Mouse (Mus musculus) E14TG2a.4 (cell line): ENCODE measurements around the gene Mmp23.

Experiments used
- H3K27me3 ChIP-seq: 2 replicates; pipeline ENCODE4 v1.6.1; 2014; ENCODE audit warnings: low read length, control low read depth; ENCODE audit not compliant: insufficient read depth
- H3K36me3 ChIP-seq: 2 replicates; pipeline ENCODE4 v1.6.1; 2014; ENCODE audit warnings: low read length, control low read depth; ENCODE audit not compliant: insufficient read depth
- H3K4me1 ChIP-seq: replicated peaks from 2 replicates; pipeline ENCODE4 v1.6.1; 2014; ENCODE audit warnings: low read depth, low read length, control low read depth
- H3K4me3 ChIP-seq: replicated peaks from 2 replicates; pipeline ENCODE4 v1.5.1; 2014; ENCODE audit warnings: mild to moderate bottlenecking, low read length
- H3K9me3 ChIP-seq: 2 replicates; pipeline ENCODE4 v1.6.1; 2014; ENCODE audit warnings: low read length, control low read depth
- CTCF ChIP-seq: conservative IDR thresholded peaks from 2 replicates; pipeline ENCODE4 v1.5.1; 2014; ENCODE audit warnings: low read length
- NANOG ChIP-seq: IDR thresholded peaks from 2 replicates; pipeline ENCODE4 v1.6.1; 2014; ENCODE audit warnings: borderline replicate concordance, low read length, mixed read lengths
- POU5F1 ChIP-seq: IDR thresholded peaks from 2 replicates; pipeline ENCODE4 v1.6.1; 2014; ENCODE audit warnings: low read length, borderline replicate concordance

Mmp23 gene

DNA sequence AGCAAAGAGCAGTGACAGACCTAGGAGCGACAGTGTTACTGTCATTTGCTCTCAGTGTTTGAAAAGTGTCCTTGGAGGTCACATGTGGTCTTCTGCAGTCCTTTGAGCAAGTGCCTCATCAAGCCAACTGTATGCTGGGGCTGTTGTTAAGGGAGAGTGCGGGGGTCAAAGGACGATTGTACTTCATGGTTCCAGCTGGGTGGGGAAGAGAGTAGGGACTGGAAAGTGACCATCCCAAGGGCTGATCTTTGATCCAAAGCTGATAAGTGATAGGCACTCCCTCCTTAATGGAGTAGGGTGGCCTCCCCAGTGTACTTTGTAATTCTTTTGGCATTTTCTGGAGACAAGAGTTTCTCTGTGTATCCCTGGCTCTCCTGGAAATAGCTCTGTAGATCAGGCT is 41.3 kb downstream of the Mmp23 start:
- Histone ChIP-seq H3K27me3 (no peaks in the 10 kb centered on the region), H3K9me3 (no peaks in the 10 kb centered on the region), H3K36me3 (peaks cover 93% of the 10 kb centered on the region), H3K4me3 (no peak overlapping the region), H3K4me1 (no peaks in the 10 kb centered on the region; the same call in 1 of the 2 replicates)
- TF ChIP-seq POU5F1, result no peak
- TF ChIP-seq NANOG, result no peak
- no peak for TF ChIP-seq CTCF

DNA sequence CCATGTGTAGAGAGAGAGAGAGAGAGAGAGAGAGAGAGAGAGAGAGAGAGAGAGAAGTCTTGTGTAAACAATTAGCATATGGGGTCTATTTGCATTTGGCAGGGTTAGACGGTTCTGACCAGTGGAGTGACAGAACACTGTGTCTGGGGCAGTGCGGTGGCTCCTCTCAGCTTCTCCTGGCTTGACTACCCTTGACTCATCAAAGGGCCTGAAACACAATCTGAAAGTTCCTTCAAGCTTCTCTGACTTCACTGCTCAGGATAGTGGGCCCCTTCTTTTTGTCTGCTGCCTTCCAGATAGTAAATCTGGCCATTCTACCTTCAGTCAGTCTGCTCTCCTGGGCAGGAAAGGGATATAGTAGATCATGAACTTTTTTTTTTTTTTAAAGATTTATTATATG is 46.4 kb downstream of the Mmp23 start:
- peaks cover 88% of the 10 kb centered on the region for H3K36me3 ChIP-seq
- H3K9me3 ChIP-seq, result no peaks in the 10 kb centered on the region
- H3K27me3 ChIP-seq, result no peaks in the 10 kb centered on the region
- H3K4me3 ChIP-seq, result no peak overlapping the region
- peaks cover 22% of the 10 kb centered on the region for H3K4me1 ChIP-seq
- no peak for TF ChIP-seq POU5F1
- no peak for TF ChIP-seq CTCF
- TF ChIP-seq NANOG, result no peak

DNA sequence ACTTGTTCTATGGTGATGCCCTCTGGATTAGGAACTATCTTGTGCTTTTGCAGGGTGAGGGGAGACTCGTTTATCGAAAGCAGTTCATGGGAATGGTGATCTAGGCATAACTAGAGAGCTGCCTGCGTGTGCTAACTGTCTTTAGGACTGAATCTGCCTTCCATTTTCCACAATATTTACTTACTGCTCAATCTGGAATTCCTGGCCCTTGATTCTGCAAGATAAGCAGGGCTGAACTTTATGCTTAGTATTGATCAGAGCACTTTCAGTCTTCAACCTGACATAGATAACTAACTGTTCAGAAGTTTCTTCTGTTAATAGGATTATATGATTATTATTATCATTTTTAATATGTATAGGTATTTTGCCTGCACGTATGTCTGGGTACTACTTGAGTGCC is 48.1 kb downstream of the Mmp23 start:
- Histone ChIP-seq H3K4me3 (no peak overlapping the region), H3K9me3 (no peaks in the 10 kb centered on the region), H3K36me3 (peaks cover 73% of the 10 kb centered on the region), H3K4me1 (peaks cover 29% of the 10 kb centered on the region), H3K27me3 (no peaks in the 10 kb centered on the region)
- TF ChIP-seq CTCF (no peak), NANOG (no peak), POU5F1 (no peak)

DNA sequence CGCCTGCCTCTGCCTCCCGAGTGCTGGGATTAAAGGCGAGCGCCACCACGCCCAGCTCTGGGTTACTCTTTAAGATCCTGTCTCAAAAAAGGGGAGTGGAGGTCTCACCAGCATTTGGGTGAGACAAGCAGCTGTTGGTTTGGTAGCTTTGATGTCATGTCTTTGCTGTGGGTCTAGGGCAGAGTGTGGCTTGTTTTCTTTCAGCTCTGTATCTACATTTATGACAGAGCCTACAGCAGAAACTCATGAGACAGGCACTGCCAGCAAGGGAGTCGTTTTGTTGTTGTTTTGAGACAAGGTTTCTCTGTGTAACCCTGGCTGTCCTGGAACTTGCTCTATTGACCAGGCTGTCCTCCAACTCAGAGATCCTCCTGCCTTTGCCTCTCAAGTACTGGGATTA is 49.4 kb downstream of the Mmp23 start:
- peaks cover 60% of the 10 kb centered on the region for H3K36me3 ChIP-seq
- H3K4me3 ChIP-seq, result no peak overlapping the region
- H3K9me3 ChIP-seq, result no peaks in the 10 kb centered on the region
- H3K4me1 ChIP-seq, result peaks cover 36% of the 10 kb centered on the region
- H3K27me3 ChIP-seq, result no peaks in the 10 kb centered on the region
- TF ChIP-seq NANOG (no peak), POU5F1 (no peak), CTCF (no peak)

DNA sequence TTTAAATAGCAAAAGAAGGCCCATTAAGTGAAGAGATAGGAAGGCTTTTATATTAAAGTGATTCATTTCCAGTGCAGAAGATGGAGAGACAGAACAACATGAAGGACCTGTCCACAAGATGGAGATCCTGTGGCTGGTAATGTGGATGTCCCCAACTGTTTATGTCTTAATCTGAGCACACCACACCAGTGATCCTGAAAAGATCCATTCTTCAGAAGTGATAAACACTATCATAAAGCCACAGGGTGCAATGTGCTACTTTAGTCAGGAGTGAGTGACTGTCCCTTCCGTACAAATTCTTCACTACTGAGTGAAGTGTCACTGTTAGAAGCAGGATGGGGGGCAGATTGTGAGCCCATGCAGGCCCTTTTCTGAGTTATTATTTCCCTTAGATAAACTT is 50.4 kb downstream of the Mmp23 start:
- TF ChIP-seq POU5F1 (no peak), NANOG (no peak), CTCF (no peak)
- H3K9me3 ChIP-seq, result no peaks in the 10 kb centered on the region
- peaks cover 51% of the 10 kb centered on the region for H3K36me3 ChIP-seq
- H3K4me1 ChIP-seq, result peaks cover 46% of the 10 kb centered on the region
- H3K27me3 ChIP-seq, result no peaks in the 10 kb centered on the region
- peak overlapping the region; percentile 96 for H3K4me3 ChIP-seq

DNA sequence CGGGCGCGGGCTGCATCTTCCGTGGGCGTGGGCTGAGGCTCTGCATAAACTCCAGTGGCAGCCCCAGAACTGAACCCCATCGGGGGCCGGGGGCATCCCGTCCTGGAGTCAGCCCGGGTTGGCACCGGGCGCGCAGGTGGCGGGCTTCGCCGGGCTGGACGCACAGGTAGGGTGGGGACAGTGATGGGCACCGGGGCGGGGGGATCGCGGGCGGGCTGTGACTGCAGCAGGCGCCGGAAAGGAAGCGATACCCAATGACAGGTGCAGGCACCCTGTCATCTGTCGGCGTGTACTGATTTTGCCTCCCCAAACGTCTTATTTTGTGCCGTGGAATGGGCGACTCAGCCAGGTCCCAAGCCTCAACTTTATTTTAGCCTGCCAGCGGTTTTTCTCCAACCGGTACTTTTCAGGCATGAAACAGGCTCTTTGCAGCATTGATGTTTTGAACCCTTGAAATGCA is 51.2 kb downstream of the Mmp23 start:
- Histone ChIP-seq H3K4me3 (peak overlapping the region; percentile 96), H3K9me3 (no peaks in the 10 kb centered on the region), H3K27me3 (no peaks in the 10 kb centered on the region), H3K36me3 (peaks cover 43% of the 10 kb centered on the region), H3K4me1 (peaks cover 47% of the 10 kb centered on the region)
- TF ChIP-seq NANOG (no peak), POU5F1 (no peak), CTCF (no peak)

DNA sequence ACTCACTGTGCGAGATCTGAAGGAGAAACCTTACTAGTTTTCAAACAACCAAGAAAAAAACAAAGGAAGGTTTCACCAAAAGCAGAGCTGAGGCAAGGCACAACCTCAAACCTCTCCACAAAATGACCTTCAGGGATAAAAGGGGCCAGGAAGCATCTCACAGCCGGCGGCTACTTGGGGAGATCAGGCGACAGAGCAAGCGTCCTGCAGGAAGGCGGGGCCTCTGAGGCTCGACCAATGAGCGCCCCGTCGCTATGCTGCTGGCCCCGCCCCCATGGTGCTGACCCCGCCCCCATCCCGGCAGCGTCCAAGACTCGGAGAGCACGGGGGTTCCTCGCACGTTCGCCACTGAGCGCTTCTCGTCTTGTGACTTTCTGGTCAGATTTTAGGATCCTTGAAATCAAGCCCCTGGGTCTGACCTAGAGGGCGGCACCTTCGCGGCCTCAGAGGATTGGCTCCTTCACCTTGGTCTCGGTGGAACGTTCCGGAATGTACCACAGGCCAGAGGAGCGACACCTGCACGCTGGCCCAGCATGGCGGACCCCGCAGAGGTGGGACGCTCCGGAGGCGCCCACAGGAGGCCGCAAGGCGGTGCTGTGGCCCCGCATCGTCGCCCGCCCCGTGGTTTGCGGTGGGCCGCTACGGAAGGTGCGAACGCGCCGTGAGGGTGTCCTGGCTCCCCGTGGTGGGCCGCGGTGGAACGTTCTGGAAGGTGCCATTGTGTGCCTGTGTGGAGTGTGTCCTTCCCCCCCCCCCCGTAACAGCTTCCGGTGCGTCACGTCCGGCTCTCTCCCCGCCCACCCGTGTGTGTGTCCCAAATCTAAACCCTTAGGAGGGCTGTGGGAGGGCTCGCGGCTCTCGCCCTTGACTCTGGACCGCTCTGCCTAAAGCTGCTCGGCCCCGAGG is 51.8 kb downstream of the Mmp23 start, which contains the start of gene Slc35e2:
Gene Slc35e2, plus strand, starts transcription at position 326 of the 906 bp plus-strand sequence.
- no peaks in the 10 kb centered on the region for H3K27me3 ChIP-seq
- H3K4me1 ChIP-seq, result peaks cover 47% of the 10 kb centered on the region
- no peaks in the 10 kb centered on the region for H3K9me3 ChIP-seq
- peaks cover 37% of the 10 kb centered on the region for H3K36me3 ChIP-seq
- no peak for TF ChIP-seq NANOG
- TF ChIP-seq CTCF, result no peak
- TF ChIP-seq POU5F1, result no peak
- H3K4me3 ChIP-seq, result peak within 1 kb of the TSS; percentile 96
